Mouse (Mus musculus) c-Kit-positive CD71-positive TER-119-positive erythroid progenitor cells, embryonic 14.5 days (primary cell): ENCODE data around the gene Chrna1.

Source experiments
- DNase-seq: peaks from one replicate; pipeline ENCODE4 v3.0.0-alpha.2; 2013; ENCODE audit warnings: low spot score

Chrna1 gene

DNA sequence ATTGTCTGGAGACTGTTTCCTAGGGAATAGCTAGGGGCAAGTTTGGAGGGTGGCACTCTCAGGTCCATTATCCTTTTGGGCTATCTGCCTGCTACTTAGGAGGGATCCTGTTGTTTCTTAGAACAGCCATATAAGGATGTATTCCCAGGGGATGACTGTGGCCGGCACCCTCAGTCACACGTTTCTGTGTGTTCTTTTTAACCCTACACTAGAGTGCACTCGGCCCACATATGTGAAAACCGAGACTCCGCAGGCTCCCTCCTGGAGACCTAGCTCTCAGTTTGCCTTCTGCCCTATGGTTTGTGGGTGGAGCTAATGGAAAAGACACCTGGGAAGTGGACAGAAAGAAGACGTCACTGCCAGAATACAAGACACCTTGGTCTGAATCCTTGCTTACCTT lies 11.1 kb upstream of the Chrna1 start:
- no peak for DNase-seq

DNA sequence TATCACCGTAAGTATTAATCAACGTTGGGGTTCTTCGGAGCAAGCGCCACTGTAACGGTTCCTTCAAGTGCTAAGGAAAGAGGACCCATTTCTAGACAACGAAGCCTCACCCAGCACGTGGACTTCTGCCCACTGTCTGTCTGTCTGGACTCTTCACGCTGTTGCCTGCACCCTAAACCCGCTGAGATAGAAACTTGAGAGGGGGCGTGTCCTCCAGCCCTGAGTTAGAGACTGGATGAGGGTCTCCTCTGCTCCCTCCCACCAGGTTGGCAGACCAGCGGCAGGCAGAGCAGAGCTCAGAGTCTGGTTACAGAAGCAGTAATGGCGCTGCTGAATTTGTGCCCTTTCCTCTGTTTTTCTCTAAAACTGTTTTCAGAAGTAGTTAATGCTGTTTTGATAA lies 10.0 kb upstream of the Chrna1 start:
- DNase-seq, result no peak

DNA sequence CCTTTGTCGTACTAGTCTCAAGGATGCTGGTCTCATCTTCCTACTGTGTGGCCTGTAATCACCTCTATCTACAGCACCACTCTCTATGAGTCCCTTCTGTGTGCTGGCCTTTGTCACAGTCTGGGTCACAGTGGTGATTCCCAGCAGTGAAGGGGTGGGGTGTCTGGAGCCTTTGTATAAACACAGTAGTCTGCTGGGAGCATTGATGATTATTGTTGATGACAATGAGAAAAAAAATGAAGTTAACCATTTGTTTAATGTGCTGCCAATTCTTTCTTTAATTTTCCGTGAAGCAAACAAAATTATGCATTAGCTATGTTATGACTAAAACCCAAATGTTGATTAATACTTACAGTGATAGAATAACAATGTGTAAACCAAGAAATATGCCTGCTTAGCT lies 8.8 kb upstream of the Chrna1 start:
- no peak for DNase-seq

DNA sequence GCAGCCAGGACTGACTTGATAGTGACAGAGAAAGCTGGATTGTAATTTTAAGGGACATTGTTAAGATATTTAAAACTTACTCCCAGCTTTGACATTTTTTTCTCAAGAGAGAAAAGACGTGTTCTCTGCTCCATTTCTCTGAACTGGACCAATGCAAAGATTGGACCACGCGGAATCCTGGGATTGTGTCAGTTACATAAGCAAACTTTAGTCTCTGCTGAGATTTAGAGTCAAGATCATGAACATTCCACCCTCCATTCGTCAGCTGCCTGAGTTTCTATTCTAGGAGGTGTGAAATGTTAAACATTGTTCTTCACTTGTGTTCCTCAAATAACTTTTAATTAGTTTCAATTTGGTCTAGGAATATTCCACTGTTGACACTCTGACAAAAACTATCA lies 7.0 kb upstream of the Chrna1 start:
- DNase-seq, result no peak

DNA sequence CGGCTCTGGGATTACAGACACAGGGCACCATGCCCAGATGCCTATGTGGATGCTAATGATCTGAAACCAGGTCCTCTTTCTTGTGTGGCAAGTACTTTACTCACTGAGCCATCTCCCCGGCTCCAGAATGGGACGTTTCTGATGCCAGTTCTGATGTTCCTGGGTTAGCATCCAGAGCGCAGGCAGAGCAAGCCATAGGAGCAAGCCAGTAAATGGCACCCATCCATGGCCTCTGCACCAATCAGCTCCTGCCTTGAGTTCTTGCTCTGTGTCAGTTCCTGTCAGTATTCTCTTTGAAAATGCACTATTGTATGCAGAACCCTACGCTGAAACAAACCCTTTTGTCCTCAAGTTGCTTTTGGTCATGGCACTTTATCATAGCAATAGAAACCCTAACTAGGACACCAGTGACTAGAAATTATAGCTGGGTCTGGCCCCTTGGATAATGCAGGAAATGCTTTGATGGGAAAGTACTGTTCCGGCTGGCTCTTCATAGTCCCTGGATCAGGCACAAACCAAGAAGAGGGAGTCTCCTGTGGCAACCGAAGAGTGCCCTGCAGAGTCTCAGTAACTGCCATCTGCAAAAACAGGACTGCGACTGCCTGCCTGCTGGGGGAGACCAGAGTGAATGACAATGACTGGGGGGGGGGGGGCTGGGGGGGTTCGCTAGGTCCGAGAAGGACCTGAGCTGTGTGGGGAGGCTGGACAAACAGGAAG lies 6.4 kb upstream of the Chrna1 start:
- DNase-seq, result no peak

GRCm38 (mm10) chr2:73585347-73585831 lies 5.3 kb upstream of the Chrna1 start:
- DNase-seq, result no peak

DNA sequence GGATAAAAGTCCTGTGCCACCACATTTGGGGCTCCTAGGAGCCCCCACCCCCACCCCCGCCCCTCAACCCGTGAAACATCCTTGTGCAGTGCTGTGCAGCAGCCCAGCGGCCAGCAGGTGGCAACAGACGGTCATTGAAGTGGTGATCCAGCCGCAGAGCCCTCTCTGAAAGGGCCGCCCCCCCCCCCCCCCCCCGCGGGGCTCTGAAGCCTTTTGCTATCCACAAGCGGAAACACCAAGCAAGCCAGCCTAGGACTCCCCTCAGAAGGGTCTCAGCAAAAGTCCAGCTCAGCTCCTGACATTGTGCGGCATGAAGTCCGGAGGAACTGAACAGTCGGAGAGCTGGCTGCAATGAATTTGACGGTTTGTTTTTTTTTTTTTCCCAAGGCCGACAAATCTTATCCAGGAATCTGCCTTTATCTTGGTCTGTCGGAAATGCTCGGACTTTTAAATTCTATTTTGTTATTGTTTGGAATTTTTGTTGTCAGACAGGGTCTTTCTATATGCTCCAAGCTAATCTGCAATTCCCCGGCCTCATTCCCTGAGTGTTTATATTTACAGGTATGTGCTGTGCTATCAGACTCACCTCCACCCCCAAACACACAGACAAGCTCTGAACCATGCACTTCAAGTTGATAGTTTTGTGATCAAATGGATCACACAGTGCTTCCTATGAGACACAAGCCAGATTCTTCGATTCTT lies 4.7 kb upstream of the Chrna1 start:
- DNase-seq, result no peak

GRCm38 (mm10) chr2:73580720-73581119 lies 582 bp upstream of the Chrna1 start:
- DNase-seq, result no peak

- no peak for DNase-seq
These were observed 970 bp downstream of the Chrna1 start for GRCm38 (mm10) chr2:73579168-73579567.

DNA sequence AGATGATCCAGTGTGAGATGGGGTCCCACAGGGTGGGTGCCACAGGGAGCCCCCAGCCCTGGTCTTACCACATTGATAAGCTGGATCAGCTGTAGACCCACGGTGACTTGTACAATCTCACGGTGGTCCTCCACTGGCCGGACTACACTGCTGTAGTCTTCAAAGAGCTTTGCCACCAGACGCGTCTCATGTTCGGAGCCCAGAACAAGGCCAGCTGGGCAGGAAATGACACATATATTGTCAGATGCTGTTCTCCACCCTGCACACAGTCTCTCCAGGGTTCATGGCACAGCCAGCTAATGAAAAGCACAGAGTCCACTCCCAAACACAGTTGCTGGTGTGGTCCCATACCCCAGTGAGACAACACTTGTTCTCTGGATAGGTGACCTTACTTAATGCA lies 5.7 kb downstream of the Chrna1 start:
- no peak for DNase-seq

DNA sequence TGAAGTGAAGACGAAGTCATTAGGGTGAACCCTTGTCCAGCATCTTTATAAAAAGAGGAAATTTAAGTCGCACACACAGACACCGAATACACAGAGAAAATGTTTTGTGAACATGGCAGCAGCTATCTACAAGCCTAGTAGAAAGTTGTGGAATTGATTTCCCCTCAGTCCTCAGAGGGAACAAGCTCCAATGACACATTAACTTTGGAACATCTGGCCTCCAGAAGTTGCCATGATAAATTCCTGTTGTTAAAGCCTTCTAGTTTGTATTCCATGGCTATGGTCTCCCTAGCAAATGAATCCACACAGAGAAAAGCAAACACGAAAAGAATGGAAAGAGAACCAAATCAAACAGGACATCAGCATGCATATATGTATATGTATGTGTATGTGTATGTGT lies 6.6 kb downstream of the Chrna1 start:
- no peak for DNase-seq

DNA sequence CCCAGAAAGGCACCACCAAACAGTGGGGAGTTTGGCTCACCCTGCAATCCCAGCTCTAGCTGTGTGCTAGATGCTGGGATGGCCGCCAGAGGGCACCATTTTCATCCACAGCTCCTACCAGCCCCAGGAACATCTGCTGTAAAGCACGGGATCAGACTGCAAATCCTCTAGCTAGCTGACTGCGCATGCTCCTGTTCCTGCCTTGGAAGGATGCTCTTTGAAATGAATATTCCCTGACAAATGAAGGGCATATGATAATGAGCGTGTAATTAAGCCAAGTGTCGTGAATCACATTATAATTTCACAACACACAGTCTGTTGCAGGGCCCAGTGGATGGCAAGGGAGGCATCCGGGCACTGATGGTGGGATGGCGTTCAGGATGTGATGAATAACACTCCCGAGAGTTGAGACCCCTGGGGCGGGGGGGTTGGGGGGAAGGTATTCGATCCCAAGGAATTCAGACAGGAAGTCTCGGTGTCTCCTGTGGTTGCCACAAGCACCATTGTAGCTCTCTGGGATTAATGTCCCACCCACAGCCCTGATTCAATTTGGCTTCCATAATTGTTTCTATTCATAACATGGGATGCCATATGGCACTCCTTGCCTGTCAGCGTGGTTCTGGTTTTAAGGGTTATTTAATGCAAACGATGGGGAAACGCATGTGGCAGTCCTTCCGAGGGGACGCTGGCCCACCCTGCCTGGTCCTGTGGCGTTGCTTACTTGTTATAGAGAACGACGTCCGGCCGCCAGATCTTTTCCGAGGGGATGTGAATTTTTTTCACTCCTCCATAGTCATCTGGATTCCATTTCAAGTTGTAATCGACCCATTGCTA lies 7.4 kb downstream of the Chrna1 start:
- DNase-seq, result no peak

- no peak for DNase-seq
These were observed 8.2 kb downstream of the Chrna1 start for GRCm38 (mm10) chr2:73571901-73572300.

DNA sequence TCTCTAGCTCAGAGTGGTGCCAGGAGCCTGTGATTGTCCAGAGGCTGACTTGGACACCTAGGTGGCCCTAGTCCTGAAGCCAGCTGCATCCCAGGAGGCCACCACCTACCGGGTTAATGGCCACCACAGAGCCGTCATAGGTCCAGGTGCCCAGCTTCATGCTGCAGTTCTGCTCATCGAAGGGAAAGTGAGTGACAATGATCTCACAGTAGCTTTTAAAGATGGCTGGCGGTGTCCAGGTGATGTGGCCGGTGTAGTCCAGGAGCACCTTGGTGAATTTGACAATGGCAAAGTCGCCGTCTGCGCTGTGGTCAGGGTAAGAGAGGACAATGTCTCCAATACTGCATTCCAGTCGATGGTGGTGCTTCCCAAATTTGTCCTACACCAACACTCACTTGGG lies 8.8 kb downstream of the Chrna1 start:
- no peak for DNase-seq

GRCm38 (mm10) chr2:73566989-73567605 lies 13.0 kb downstream of the Chrna1 start:
- peak; percentile 46 for DNase-seq

GRCm38 (mm10) chr2:73566162-73566561 lies 14.0 kb downstream of the Chrna1 start:
- peak; percentile 35 for DNase-seq

DNA sequence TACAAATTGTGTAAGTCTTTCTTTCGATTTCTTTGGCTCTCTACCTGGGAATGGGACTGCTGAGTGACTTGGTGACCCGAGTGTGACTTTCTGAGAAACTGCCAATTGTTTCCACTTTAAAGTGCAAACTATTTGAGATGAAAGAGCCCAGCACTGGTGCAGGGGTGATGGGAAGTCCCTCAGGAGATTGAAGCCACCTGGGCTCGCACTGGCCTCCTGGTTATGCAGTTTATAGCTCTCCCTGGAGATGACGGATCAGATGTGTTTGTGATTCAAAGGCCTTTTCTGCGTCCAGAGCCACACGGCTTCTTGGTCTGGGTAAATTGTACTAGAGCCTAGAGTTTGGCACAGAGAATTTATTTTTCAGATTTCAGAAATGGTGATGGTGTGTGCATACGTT lies 16.4 kb downstream of the Chrna1 start:
- no peak for DNase-seq

DNA sequence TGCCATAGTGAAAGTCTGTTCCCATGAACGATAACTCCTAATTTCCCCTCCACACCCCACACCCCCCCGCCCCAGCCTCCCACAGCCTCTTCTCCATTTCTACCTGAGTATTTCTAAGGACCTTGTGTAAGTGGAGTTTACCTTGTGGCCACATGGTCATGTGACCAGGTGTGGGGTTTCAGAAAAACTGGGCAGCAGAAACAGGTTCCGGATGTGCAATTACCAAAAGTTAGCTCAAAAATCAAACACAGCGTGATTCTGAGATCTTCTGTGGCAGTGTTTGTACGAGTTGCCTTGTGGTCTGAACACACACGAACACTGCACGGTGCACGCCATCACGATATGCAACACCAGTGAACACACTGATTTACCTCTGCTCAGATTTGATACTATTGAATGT lies 17.5 kb downstream of the Chrna1 start:
- DNase-seq, result no peak

DNA sequence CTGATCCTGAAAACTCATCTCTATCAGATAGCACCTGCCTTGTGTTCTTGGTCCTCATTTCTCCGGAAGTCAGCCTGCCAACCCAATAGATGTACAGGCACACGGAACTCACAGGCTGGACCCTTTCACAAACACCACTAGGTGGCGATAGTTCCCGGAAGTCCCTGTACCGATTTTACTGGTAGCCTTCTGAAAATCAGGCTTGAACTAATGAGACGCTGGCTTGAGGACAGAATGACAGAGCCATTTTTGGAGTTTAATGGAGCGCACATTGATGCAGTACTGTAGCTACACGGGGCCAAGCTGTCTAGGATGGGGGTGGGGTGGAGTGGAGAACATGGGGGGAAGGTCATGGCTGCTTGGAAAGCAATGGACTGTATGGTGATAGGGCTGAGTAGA lies 18.5 kb downstream of the Chrna1 start:
- peak; percentile 67 for DNase-seq

- no peak for DNase-seq
These were observed 19.1 kb downstream of the Chrna1 start for GRCm38 (mm10) chr2:73560899-73561664.

- DNase-seq, result no peak
These were observed 19.7 kb downstream of the Chrna1 start for GRCm38 (mm10) chr2:73560445-73560844.

DNA sequence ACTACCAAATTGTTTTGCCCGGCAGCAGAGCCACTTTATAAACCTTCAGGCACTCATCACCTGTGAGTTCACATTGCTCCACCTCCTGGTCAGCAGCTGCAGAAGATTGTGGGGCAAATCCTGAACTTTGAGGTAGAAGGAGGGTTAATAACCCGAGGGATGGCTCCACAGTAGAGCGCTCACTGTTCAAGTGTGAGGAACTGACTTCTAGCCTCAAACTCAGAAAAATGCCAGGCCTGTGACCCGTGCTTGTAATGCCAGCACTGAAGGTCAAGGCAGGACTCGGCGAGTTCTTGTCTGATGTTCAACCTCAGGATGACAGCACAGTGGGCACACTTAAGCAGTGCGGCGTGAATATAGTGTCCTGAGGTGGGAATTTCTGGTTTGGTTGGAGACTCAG lies 22.2 kb downstream of the Chrna1 start:
- no peak for DNase-seq
